Mouse (Mus musculus): ENCODE measurements around the gene Pdcd4.
"Not testable (repeated sequence)": the region's sequence is repeated elsewhere in the genome, so short reads cannot be mapped to it uniquely, and the experiment has no call there.

Gene Pdcd4

DNA sequence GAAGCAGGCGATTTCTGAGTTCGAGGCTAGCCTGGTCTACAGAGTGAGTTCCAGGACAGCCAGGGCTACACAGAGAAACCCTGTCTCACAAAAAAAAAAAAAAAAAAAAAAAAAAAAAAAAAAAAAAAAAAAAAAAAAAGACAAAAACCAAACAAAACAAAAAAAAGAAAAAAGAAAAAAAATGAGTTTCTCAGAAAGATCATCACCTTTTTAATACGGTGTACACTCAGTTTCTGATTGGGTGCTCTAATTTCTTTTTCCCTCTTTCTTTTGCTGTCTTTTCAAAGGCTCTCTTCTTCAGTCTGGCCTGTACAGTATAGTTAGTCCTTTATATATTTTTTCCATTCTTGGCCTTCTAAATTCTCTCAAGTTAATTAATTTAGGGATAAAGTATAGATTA, 72.3 kb downstream of the Pdcd4 start:
- DNase-seq, result not testable (repeated sequence)

DNA sequence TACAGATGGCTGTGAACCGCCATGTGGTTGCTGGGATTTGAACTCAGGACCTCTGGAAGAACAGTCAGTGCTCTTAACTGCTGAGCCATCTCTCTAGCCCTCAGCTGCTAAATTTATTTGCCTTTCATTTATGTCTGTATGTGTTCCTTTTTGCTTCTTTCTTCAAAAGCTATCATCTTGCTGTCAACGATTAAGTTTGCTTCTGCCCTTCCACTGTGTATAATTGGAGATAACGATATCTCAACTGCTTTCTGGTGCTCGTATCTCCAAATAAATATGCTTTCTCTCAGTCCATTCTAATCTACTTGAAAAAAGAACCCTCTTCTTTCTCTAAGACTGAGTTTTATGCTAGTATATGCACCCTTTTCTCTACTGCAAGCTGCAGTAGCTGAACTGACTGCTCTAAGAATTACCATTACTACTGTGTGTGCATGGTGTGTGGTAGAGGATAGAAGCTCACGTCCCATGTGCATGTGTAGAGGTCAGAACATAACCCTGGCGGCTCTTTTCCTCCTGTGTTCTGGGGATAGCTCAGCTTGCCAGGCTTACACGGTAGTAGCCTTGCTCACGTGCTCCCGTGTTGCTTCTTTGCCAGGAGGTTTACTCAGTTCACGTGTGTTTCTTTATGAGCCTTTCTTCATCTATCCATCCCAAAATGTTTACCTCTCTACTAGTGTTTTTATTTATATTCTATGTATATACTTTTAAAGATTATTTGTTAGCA, 73.0 kb downstream of the Pdcd4 start:
- peak; percentile 21 for DNase-seq

DNA sequence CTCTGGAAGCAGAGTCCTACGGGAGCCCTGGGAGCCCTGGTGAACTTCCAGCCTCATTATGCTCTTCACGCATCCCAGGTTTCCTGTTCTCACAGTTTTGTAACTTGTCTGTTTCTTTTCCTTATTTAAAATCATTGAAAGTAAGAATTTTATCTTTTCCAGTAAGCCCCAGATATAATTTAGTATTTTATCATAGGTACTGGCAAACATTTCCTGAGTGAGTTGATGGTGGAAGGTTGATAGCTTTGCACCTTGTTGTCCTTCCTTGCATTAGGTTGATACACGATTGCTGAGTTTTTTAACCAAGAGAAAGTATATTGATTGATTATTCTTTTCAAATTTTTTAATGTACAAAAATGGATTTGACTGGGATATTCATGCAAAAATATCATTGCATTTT, 77.2 kb downstream of the Pdcd4 start:
- no peak for DNase-seq

DNA sequence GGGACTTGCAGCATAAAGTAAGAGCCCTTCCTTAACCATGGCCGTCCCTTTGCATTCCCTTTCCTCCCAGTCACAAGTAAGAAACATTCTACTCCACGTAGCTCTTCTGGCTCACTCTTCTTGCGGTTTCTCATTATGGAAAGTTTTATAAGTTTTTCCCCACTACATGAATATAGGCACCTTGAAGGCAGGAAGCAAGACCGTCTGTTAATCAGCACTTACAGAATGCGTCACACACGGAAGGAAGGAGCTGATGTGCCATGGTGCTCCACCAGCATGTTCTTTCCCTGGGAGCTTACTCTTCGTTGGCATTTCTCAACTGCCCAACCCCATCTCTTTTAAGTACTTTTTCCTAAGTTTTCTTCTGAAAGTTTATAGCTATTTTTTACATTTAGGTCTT, 79.9 kb downstream of the Pdcd4 start:
- DNase-seq, result no peak

DNA sequence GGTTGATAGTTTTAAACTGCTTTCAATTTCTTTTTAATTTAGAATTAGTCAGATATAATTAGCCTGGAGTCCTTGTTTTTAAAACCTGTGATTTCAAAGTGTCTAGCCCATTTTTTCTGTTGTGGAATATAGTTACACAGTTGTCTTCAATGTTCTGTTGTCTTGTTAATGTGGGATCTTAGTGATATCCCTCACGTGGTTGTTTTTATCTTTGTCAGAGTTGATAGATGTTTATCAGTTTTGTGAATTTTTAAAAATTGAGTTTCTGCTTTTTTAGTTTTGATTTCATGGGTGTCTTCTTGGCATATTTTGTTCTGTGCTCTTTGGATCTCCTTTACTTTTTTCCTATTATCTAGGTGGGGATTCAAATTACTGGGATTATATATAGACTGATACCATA, 81.6 kb downstream of the Pdcd4 start:
- no peak for DNase-seq

Data from liver (tissue).